Mouse (Mus musculus): ENCODE results near the gene Iqca. TPM values are rescaled to one million over a fixed set of nuclear protein-coding genes. Genes with fewer than 3 reads are reported as not detected.

Iqca gene
- polyA plus RNA-seq (2017; shearing (Covaris generic)) = not detected

GRCm38 (mm10) chr1:90153099-90153744, at the start of gene Iqca:
TSS of gene Iqca (minus strand) at chr1:90153401.

DNA sequence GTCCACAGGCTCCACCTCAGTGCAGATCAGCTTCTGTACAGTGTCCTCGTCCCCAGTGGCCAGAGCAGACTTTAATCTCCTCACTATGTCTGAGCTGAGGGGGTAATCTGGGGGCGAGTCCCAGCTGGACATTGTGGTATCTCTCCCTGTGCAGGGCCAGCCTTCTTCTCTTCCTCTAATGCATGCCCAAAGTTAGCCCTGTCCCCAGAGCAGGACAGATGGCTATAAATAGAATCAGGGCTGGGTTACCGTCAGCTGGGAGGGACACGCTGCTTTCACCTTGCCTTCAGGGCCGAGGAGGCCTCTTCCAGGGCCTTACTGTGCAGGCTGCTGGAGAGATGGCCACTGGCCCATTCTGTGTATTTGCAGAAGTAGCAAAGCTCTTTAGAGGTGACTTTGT, 138.8 kb downstream of the Iqca start, which contains the start of gene Asb18:
Gene Asb18 (minus strand): TSS at position 221 of the 400 bp plus-strand sequence.

Other genes starting within 250 kb of the Iqca start
- gene Gbx2, start 222.2 kb downstream of the Iqca start, polyA plus RNA-seq (2017; shearing (Covaris generic)) = not detected
- gene Asb18, start 138.7 kb downstream of the Iqca start, polyA plus RNA-seq (2017; shearing (Covaris generic)) = not detected
- gene Ackr3, start 50.6 kb upstream of the Iqca start, polyA plus RNA-seq (2017; shearing (Covaris generic)) = under 1 TPM in 1 of 2 experiments, not detected in 1; 0.07 TPM